ENCODE assay signal across 8 mouse cellular contexts in the genomic region with DNA sequence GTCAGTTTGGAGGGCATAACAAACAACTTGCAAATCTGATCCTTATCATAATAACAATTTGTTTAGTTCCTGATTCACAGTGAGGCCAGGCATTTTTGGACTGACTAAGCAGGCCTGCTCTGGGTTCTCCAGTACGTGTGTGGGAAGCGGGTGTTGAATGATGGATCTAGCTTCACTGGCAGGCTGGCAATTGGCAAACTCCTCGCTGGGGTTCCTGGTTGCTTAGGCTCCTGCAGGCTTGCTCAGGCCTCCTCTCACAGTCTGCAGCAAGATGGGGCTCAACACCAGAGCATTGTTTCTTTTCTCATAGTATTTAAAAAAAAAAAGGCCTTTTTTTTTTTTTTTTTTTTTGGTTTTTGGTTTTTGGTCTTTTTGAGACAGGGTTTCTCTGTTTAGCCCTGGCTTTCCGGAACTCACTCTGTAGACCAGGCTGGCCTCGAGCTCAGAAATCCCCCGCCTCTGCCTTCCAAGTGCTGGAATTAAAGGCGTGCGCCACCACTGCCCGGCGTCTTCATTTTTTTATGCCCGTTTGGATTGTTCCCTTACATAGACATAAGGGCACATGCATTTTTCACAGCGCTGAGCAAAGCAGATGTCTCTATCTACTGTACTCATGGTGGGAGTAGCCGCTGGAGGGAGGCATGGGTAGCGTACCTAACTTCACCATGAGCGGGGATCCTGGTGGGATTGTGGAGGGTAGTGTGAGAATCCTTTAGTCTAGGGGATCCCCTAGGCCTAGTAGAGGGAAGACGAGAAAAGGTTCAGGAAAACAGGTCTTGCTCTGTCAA. TPM values are rescaled to one million over a fixed set of nuclear protein-coding genes. Genes with fewer than 3 reads are reported as not detected.
A peak's percentile ranks its signal among the peaks of the same experiment; 100 is the strongest.
DNase-seq lines count a peak whose midpoint lies in the region; ATAC-seq and TF ChIP-seq lines count a peak whose summit lies in the region.

No protein-coding gene starts in this region.

- WGBS in kidney, postnatal 0 days = 24% methylated on average over 16 of the region's 16 CpGs
- WGBS in midbrain, embryonic 16.5 days = 21% methylated on average over 16 of the region's 16 CpGs
- 15% methylated on average over 16 of the region's 16 CpGs for WGBS in stomach, embryonic 16.5 days

- peak; percentile 25 for DNase-seq in 3134 (ENCODE audit: extremely low read depth, insufficient read length, low spot score)
- peak; percentile 16 for DNase-seq in WW6 (ENCODE audit: low read depth, low spot score)
- peak; percentile 42 for DNase-seq in embryo, embryonic 9.5 days (ENCODE audit: extremely low spot score)
- DNase-seq in heart, adult 8-10 months (ENCODE audit: low spot score) = peak; percentile 13
- DNase-seq in kidney, postnatal 0 days (ENCODE audit: low spot score) = peak; percentile 62
- DNase-seq in liver = peak; percentile 36

- no peaks in the 10 kb centered on the region for H3K4me1 ChIP-seq in kidney, postnatal 0 days (replicated peaks; ENCODE audit: insufficient read depth, low read length)
- H3K4me1 ChIP-seq in midbrain, embryonic 16.5 days (ENCODE audit: control insufficient read depth, insufficient read depth, low read length) = peaks cover 13% of the 10 kb centered on the region
- 0 out of 2 replicates have a peak, but pooled peaks cover 7% of the 10 kb centered on the region for H3K4me1 ChIP-seq in stomach, embryonic 16.5 days (ENCODE audit: control insufficient read depth, insufficient read depth, low read length)

- H3K27ac ChIP-seq in kidney, postnatal 0 days = peak overlapping the region; percentile 98
- H3K27ac ChIP-seq in midbrain, embryonic 16.5 days (ENCODE audit: low read length) = peak overlapping the region; percentile 97
- H3K27ac ChIP-seq in stomach, embryonic 16.5 days (ENCODE audit: low read length) = peak overlapping the region; percentile 99

- H3K27me3 ChIP-seq in kidney, postnatal 0 days (ENCODE audit: insufficient read depth, low read length) = no peaks in the 10 kb centered on the region
- no peaks in the 10 kb centered on the region for H3K27me3 ChIP-seq in midbrain, embryonic 16.5 days (ENCODE audit: control insufficient read depth, insufficient read depth, low read depth, low read length)
- no peaks in the 10 kb centered on the region for H3K27me3 ChIP-seq in stomach, embryonic 16.5 days (ENCODE audit: control insufficient read depth, insufficient read depth, low read length)

- ATAC-seq in kidney, postnatal 0 days (replicated peaks; ENCODE audit: low FRiP score, low read depth) = peak; percentile 23
- ATAC-seq in midbrain, embryonic 16.5 days = peak; percentile 63
- ATAC-seq in stomach, embryonic 16.5 days (ENCODE audit: insufficient read depth, low FRiP score) = peak; percentile 7; the same call in 1 of the 2 replicates

- peaks cover 6% of the 10 kb centered on the region for H3K36me3 ChIP-seq in kidney, postnatal 0 days (ENCODE audit: insufficient read depth, low read length)
- peaks cover 6% of the 10 kb centered on the region for H3K36me3 ChIP-seq in midbrain, embryonic 16.5 days (ENCODE audit: control insufficient read depth, insufficient read depth, low read length)
- H3K36me3 ChIP-seq in stomach, embryonic 16.5 days (ENCODE audit: control insufficient read depth, insufficient read depth, low read length) = no peaks in the 10 kb centered on the region

- H3K4me2 ChIP-seq in kidney, postnatal 0 days (ENCODE audit: low read length) = peak overlapping the region; percentile 65
- peak overlapping the region; percentile 75 for H3K4me2 ChIP-seq in midbrain, embryonic 16.5 days (ENCODE audit: low read length)
- H3K4me2 ChIP-seq in stomach, embryonic 16.5 days (ENCODE audit: low read depth, low read length) = peak overlapping the region; percentile 76

- no peak; the same call in 1 of the 2 replicates for TF ChIP-seq CTCF in kidney, postnatal 0 days (IDR thresholded peaks at IDR 0.05; ENCODE audit: low read depth)

- H3K9ac ChIP-seq in kidney, postnatal 0 days (ENCODE audit: low read depth, low read length) = peak overlapping the region; percentile 58
- H3K9ac ChIP-seq in midbrain, embryonic 16.5 days (ENCODE audit: low read depth, low read length) = peak overlapping the region; percentile 86
- H3K9ac ChIP-seq in stomach, embryonic 16.5 days (ENCODE audit: low read length) = peak overlapping the region; percentile 77

- peak overlapping the region; percentile 29 for H3K4me3 ChIP-seq in kidney, postnatal 0 days (replicated peaks; ENCODE audit: low read depth, low read length)
- H3K4me3 ChIP-seq in midbrain, embryonic 16.5 days (ENCODE audit: low read depth, low read length) = peak overlapping the region; percentile 91
- peak overlapping the region; percentile 47 for H3K4me3 ChIP-seq in stomach, embryonic 16.5 days (replicated peaks; ENCODE audit: low read length)

- no peaks in the 10 kb centered on the region for H3K9me3 ChIP-seq in kidney, postnatal 0 days (replicated peaks; ENCODE audit: low read length)
- no peaks in the 10 kb centered on the region for H3K9me3 ChIP-seq in midbrain, embryonic 16.5 days (replicated peaks; ENCODE audit: control insufficient read depth, low read length, poor library complexity, severe bottlenecking)
- no peaks in the 10 kb centered on the region for H3K9me3 ChIP-seq in stomach, embryonic 16.5 days (replicated peaks; ENCODE audit: control insufficient read depth, low read length)

RNA-seq across cellular contexts. Expression of gene Nub1, which starts 0.6 kb away (rescaled TPM):
- 10 to 100 TPM; 33.1 to 45.6 (median 36.7) TPM for total RNA-seq in heart, adult 8-10 months (2022)
- polyA plus RNA-seq in kidney, postnatal 0 days (2015; fragmentation: Nextera tagmentation; extraction: Ambion mirVana) = 35.2 and 35.3 TPM in 2 replicates
- polyA plus RNA-seq in midbrain, embryonic 16.5 days (2015; fragmentation: Nextera tagmentation; extraction: Ambion mirVana) = 48.6 and 49.8 TPM in 2 replicates
- polyA plus RNA-seq in stomach, embryonic 16.5 days (2015; fragmentation: Nextera tagmentation; extraction: Ambion mirVana) = 31.9 and 32.0 TPM in 2 replicates

RNA-seq across cellular contexts. Expression of gene Wdr86, which starts 45.8 kb away (rescaled TPM):
- total RNA-seq in heart, adult 8-10 months (2022) = 1 to 10 TPM in 1 of 4 experiments, under 1 TPM in 3; 0.16 to 1.2 (median 0.60) TPM
- 21.3 and 21.9 TPM in 2 replicates for polyA plus RNA-seq in kidney, postnatal 0 days (2015; fragmentation: Nextera tagmentation; extraction: Ambion mirVana)
- polyA plus RNA-seq in midbrain, embryonic 16.5 days (2015; fragmentation: Nextera tagmentation; extraction: Ambion mirVana) = 4.4 and 5.7 TPM in 2 replicates
- 8.1 TPM in 2 replicates for polyA plus RNA-seq in stomach, embryonic 16.5 days (2015; fragmentation: Nextera tagmentation; extraction: Ambion mirVana)

Comparison
In these comparisons a context has a peak if more than half of its experiments do, and no peak if none do; other contexts are left out.
1. Peak in every context shown above with its lines: DNase-seq, ATAC-seq, H3K4me3 ChIP-seq and H3K27ac ChIP-seq.
2. ATAC-seq: peak in every context shown above with its lines; median percentile 63 in midbrain, embryonic 16.5 days; 23 in kidney, postnatal 0 days; 7 in stomach, embryonic 16.5 days.
3. H3K4me3 ChIP-seq: peak in every context shown above with its lines; median percentile 91 in midbrain, embryonic 16.5 days; 47 in stomach, embryonic 16.5 days; 29 in kidney, postnatal 0 days.